Mouse (Mus musculus) adrenal gland, adult (tissue): ENCODE results near the gene Zfp949.

ENCODE experiments used
- DNase-seq, 2 experiments: peaks; one replicate each; pipeline ENCODE4 v3.0.0; 2022 to 2023; ENCODE audit warnings: low spot score in 1 of 2; ENCODE audit not compliant: inconsistent age in 2 of 2

The Zfp949 gene

DNA sequence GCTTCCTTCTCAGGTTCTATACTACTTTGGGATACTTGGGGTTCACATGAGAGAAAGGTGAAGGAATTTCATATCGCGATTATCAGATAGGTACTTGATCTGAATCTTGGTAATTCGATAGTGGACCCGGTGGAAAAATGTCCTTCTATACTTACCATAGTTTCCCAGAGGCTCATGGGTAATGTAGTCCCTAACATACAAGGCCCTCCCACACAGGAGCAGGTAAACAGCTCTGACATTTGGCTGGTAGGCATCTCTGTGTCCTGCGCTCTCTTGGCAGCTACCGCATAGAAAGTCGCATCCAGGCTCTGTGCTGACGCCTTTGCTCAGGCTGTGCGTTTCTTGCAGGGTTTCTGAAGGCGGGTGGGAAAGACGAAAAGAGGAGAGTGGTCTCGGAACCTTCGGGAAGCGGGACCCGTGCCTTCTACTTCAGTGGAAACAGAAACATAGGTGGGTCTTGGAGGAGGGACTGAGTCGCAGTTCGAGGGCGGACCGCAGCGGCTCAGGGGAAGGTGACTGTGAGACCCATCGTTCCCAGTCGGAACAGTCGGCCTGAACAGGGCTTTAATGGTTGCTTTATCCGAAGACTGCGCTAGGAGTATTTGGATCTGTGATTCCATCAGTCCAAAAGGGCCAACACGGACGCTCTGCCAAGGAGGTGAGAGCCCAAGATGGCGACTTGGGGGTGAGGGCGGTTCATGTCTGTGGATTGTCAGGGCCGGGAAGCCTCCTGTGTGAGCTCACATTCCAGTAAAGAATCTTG, at the start of gene Zfp949:
Gene Zfp949, plus strand, starts transcription at position 170 of the 763 bp plus-strand sequence.
- peak; percentile 73 to 94 for DNase-seq

- no peak for DNase-seq
These were observed 47.7 kb upstream of the Zfp949 start for GRCm38 (mm10) chr9:88500112-88500511.

- no peak for DNase-seq
These were observed 46.0 kb upstream of the Zfp949 start for GRCm38 (mm10) chr9:88501846-88502245.

- DNase-seq, result no peak
These were observed 32.3 kb upstream of the Zfp949 start for GRCm38 (mm10) chr9:88515546-88515945.

GRCm38 (mm10) chr9:88516361-88516995, 31.3 kb upstream of the Zfp949 start:
- no peak for DNase-seq

DNA sequence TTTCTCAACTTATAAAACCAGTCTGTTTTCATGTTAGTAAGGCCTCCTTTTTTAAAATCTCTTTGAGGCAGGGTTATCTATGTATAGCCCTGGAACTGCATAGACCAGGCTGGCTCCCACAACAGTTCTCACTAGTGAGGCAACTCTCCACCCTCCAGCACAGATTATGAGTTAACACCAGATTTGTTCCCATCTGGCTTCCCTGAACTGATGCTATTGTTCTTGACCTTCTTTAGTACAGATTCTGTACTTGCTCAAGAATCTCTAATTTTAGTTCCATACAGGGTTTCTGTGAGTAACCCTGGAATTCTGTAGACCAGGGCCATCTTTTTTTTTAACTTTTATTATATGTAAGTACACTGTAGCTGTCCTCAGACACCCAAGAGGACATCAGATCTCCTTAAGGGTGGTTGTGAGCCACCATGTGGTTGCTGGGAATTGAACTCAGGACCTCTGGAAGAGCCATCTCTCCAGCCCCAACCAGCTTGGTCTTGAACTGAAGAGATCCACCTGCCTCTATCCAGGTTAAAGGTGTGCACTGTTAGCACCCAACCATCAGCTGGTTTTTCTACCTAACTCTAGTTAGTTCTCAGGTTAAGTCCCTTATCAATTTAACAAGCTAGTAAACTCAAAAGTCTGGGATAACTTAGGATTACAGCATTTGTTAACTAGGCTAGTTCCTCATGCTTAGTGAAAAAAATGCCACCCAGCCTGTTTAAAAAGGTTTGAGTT, 28.3 kb upstream of the Zfp949 start:
- no peak for DNase-seq

GRCm38 (mm10) chr9:88520122-88520848, 27.5 kb upstream of the Zfp949 start:
- no peak for DNase-seq

GRCm38 (mm10) chr9:88520849-88521483, 26.9 kb upstream of the Zfp949 start:
- DNase-seq, result no peak

DNA sequence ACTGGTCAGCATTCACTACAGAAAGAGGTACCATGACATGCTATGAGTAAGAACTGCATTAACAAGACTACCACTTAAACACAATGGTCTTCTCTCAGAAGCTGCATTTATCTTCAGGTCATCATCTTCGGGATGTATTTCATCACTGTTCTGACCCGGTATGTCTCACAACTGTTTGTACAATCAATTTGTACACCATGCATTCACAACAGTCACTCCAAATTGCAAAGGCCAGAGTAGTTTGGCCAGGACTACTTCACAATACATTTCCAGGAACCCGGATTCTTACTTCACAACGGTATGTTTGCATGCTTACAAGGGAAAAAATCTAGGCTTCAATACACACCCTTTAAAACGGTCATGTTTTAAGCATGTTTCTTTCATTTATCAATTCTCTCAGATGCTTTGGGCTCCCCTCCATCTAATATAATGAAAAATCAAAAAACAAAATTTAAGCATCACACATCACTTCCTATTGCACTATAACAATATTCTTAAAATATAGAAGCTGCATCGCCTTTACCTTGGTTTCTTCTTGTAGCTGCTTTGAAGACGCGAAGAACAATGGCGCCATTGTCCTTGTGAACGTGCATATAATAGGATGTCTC, 25.8 kb upstream of the Zfp949 start:
- DNase-seq, result peak in 1 of 2 experiments; percentile 59

DNA sequence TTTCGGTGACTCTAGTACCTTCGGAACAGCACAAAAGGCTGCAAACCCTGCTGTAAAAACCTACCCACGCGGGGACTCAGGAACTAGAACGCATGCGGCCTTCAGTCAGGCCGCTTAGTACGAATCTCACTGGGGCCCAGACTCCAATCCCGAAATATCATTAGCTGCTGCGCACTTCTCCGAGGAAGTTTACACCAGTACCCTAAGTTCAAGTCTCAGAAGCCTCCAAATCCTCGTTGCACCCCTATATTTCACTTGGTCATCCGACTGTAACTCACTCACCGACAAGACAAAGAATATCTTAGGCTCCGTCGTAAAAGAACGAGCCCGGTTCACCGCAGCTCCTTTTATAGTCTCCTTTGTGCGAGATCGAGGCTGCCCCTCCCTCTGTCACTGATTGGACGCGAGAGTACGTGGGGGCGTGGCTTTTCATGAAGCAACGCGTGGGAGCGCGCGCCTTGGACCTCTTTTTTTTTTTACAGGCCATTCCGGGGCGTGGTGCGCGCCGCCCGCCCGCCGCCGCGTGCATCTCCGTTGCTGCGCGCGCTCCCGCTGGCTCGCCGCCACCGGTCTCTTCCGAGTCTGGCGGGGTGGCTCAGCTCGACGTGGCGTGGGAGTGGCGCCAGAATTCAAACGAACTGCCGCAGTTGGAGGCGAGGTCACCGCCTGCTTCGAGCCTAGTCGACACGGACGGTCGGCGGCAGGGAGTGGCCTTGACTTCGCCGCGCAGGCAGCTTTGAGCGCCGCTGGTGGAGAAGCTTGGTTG, 25.1 kb upstream of the Zfp949 start:
- peak; percentile 97 to 98 for DNase-seq

DNA sequence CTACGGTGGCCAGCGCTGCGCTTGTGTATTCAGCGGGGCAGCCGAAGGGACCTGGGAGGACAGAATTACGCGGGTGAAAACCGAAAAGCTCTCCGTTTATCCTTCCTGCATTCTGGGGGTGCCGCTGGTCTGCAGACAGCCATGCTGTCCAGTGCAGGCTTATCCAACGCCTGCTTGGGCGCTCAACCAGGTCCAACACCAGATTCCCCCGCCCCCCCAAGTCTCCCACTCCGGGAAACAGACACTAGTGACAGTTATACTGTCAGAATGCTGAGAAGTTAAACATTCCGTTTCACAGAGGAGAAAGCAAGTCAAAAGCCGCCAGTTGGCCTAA, 24.5 kb upstream of the Zfp949 start:
- no peak for DNase-seq

DNA sequence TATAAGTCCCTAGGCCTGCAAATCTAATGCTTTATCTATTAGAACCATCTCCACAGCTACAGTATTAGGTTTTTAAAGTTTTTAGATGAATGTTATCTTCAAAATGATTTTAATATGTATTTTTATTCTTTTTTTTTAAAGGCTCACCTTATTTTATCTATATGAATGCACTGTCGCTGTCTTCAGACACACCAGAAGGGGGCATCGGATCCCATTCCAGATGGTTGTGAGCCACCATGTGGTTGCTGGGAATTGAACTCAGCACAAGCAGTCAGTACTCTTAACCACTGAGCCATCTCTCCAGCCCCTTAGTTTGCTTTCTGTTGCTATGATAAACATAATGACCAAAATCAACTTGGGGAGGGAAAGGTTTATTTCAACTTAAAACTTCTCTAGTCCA, 23.5 kb upstream of the Zfp949 start:
- no peak for DNase-seq

DNA sequence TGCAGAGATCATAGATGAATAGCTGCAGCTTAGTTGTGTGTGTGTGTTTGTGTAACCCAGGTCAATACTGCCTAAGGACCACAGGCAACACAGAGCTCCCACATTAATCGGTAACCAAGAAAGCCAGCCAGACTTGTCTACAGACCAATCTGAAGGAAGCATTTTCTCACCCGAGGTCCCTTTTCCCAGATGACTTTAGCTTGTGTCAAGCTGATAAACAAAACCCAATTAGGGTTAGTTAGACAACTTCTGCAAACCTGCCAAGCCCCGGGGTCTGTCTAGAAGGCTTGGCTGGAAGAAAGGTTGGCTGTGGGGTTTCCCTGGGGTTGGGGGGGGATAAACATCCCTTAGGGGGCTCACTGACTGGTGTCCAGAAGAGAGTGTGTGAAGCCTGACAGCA, 23.0 kb upstream of the Zfp949 start:
- no peak for DNase-seq

- DNase-seq, result no peak
These were observed 22.5 kb upstream of the Zfp949 start for GRCm38 (mm10) chr9:88525341-88525740.

GRCm38 (mm10) chr9:88527956-88528355, 19.9 kb upstream of the Zfp949 start:
- no peak for DNase-seq

DNA sequence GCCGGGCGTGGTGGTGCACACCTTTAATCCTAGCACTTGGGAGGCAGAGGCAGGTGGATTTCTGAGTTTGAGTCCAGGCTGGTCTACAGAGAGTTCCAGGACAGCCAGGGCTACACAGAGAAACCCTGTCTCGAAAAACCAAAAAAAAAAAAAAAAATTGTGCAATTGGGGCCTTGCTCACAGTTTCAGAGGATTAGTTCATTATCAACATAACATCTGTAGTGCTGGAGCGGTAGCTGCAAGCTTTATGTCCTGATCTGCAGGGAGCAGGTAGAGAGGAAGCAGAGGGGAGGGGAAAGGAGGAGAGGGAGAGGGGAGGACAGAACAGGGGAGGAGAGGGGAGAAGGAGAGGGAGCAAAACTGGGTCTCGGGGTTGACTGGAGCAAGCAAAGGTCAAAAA, 19.1 kb upstream of the Zfp949 start:
- DNase-seq, result no peak

- peak in 1 of 2 experiments; percentile 79 for DNase-seq
These were observed 18.2 kb upstream of the Zfp949 start for GRCm38 (mm10) chr9:88529571-88529970.

GRCm38 (mm10) chr9:88529979-88530580, 17.7 kb upstream of the Zfp949 start:
- peak; percentile 81 to 84 for DNase-seq

DNA sequence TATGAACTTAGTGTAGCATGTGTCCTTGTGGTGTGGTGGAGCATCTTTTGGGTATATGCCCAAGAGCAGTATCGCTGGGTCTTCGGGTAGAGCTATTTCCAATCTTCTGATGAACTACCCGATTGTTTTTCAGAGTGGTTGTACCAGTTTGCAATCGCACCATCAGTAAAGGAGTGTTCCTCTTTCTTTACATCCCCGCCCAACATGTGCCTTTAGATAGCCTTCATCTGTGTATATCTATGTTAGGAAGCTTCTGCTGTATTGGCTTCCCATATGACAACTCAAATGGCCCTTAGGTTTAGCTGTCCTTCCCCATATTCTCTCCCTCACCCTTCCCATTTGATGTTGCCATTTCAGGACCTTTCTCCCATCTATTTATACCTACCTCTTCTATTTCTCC, 13.7 kb upstream of the Zfp949 start:
- no peak for DNase-seq
